Mouse (Mus musculus): ENCODE measurements around the gene Shb. TPM values are rescaled to one million over a fixed set of nuclear protein-coding genes. Genes with fewer than 3 reads are reported as not detected.
A peak's percentile ranks its signal among the peaks of the same experiment; 100 is the strongest.

Gene Shb
- polyA plus RNA-seq, 1 experiment from 2014 or later, result 10.3 TPM

DNA sequence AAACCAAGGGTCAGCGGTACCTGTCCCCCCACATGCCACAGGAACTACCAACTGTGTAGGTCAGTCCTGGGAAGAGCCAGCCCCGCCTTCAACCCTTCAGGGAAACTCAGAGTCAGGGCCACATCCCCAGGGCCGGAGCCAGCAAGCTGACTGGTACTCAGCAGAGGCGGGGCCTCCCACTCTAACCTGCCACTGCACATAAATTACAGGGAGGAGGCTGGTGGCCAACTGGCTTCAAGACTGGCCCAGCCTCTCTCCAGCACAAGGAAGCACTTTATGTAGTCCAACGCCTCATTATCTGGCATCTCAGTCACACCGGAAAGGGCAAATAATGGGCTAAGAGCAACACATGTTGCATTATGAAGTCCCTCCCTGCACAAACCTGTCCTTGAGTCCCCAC, 22.1 kb downstream of the Shb start:
- 20% methylated on average over 6 of the region's 6 CpGs for WGBS
- no peaks in the 10 kb centered on the region for H3K9me3 ChIP-seq
- no peak overlapping the region for H3K9ac ChIP-seq
- 0 out of 2 replicates have a peak, but pooled peaks cover 6% of the 10 kb centered on the region for H3K27me3 ChIP-seq (replicated peaks)
- no peak overlapping the region for H3K27ac ChIP-seq
- ATAC-seq (ENCODE audit: low FRiP score, low read depth), result peak; percentile 51; the same call in 1 of the 2 replicates
- no peak overlapping the region for H3K4me2 ChIP-seq (replicated peaks)
- peaks cover 59% of the 10 kb centered on the region for H3K4me1 ChIP-seq
- H3K4me3 ChIP-seq, result no peak overlapping the region
- H3K36me3 ChIP-seq, result no peaks in the 10 kb centered on the region

DNA sequence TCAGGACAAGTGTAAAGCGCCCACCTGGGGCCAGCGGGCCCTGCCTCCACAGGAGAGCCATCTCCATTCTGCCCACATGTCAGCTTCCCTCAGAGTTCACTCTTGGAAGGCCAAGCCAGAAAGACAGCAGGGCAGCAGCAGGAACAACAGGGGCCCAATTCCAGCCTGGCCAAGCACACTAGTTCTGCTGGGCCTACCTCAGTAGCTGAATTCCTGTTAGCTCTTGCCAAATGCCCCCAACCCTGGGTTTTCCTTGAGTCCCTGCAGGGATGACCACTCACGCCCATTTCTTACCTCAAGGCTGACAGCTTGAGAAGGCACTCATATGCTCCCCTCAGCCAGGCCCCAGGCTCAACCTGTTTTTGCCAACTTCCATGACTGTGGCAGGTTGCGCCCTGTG, 22.9 kb downstream of the Shb start:
- 82% methylated on average over 4 of the region's 4 CpGs for WGBS
- Histone ChIP-seq H3K36me3 (no peaks in the 10 kb centered on the region), H3K9ac (no peak overlapping the region), H3K9me3 (no peaks in the 10 kb centered on the region), H3K4me1 (peaks cover 52% of the 10 kb centered on the region), H3K4me3 (no peak overlapping the region), H3K27ac (no peak overlapping the region), H3K4me2 (replicated peaks) (no peak overlapping the region), H3K27me3 (replicated peaks) (peaks cover 6% of the 10 kb centered on the region; the same call in 1 of the 2 replicates)
- ATAC-seq (ENCODE audit: low FRiP score, low read depth), result no peak

DNA sequence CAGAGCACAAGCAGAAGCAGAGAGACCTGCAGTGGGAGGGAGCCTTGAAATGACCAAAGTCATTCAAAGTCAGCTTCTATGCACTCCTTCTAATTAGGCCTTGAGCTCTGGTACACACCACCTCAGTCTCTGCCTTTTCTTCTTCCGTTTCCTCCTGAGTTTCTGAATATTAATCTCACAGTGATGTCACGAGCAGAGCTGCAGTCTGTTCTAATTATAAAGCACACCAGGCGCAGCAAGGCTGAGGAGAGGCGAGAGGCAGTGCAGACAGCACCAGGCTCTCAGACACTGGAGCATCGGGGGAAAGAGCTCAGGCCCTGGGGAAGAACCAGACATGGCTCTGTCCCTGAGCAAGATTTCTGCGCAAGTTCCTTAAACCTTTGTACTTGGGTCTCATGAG, 23.8 kb downstream of the Shb start:
- Histone ChIP-seq H3K27ac (no peak overlapping the region), H3K4me3 (no peak overlapping the region), H3K4me1 (peaks cover 46% of the 10 kb centered on the region), H3K9me3 (no peaks in the 10 kb centered on the region), H3K36me3 (no peaks in the 10 kb centered on the region), H3K4me2 (replicated peaks) (no peak overlapping the region), H3K9ac (no peak overlapping the region), H3K27me3 (replicated peaks) (peaks cover 6% of the 10 kb centered on the region; the same call in 1 of the 2 replicates)
- no peak for ATAC-seq (ENCODE audit: low FRiP score, low read depth)
- WGBS, result 66% methylated on average over 6 of the region's 6 CpGs

DNA sequence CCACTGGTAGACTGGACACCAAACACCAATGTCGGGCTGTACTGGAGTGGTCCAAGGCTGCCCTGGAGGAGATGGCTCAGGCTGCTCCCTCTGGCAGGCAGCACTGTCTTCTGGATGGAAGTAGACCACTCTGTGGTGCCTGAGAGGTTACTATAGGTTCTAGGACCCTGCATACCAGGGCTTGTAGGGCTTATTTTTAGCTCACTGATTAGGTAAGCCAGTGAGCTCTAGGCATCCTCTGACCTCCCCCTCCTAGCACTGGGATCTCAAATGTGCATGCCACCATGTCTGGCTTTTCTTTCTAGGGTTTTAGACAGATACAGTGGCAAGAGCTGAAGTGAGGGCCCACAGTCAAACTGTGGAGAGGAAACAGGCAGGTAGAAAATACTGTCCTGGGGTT, 24.8 kb downstream of the Shb start:
- Histone ChIP-seq H3K27ac (no peak overlapping the region), H3K4me2 (replicated peaks) (no peak overlapping the region), H3K9ac (no peak overlapping the region), H3K4me1 (peaks cover 43% of the 10 kb centered on the region), H3K4me3 (no peak overlapping the region), H3K27me3 (replicated peaks) (peaks cover under 1% of the 10 kb centered on the region; the same call in 1 of the 2 replicates), H3K9me3 (no peaks in the 10 kb centered on the region), H3K36me3 (no peaks in the 10 kb centered on the region)
- no peak for ATAC-seq (ENCODE audit: low FRiP score, low read depth)
- 86% methylated on average over 1 of the region's 1 CpGs for WGBS

DNA sequence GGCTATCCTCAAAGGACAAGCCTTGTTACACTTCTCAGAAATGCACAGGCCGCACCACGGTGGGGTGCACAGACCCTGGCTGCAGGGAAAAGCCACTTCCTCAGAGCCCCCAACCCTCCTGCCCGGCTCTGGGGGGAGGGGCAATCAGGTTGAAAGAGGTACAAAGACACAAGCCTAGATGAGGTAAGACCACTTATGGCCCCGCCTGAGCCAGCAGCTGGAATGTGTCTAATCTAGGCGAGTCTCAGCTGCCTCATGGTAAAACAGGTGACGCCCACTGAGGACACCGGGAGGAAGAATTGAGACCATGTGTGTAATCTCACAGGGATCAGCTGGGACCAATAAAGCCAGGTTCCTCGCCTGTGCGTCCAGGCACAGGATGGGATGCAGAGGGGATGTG, 25.2 kb downstream of the Shb start:
- WGBS, result 42% methylated on average over 9 of the region's 9 CpGs
- H3K4me3 ChIP-seq, result no peak overlapping the region
- no peak overlapping the region for H3K27ac ChIP-seq
- H3K4me1 ChIP-seq, result peaks cover 43% of the 10 kb centered on the region
- H3K9ac ChIP-seq, result no peak overlapping the region
- H3K27me3 ChIP-seq (replicated peaks), result no peaks in the 10 kb centered on the region; the same call in 1 of the 2 replicates
- no peak for ATAC-seq (ENCODE audit: low FRiP score, low read depth)
- H3K4me2 ChIP-seq (replicated peaks), result no peak overlapping the region
- H3K36me3 ChIP-seq, result no peaks in the 10 kb centered on the region
- H3K9me3 ChIP-seq, result no peaks in the 10 kb centered on the region

DNA sequence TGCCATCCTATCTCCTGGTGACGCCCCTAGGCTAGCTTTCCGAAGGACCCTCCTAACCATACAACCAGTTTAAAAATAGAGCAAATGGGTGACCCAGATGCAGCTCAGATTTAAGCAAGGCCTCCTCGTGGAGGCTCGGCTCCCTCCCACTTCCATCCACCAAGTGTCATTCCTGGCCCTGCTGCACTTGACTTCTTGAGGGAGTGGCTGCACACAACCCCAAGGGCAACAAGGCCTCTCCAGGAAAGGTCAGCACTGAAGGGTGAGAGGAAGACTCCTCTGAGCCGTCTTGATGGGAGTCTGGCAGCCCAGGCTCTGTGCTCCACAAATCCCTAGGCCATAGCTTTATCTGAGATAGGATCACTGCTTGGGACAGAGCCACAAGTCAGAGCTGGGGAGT, 25.7 kb downstream of the Shb start:
- no peak for ATAC-seq (ENCODE audit: low FRiP score, low read depth)
- H3K27me3 ChIP-seq (replicated peaks), result no peaks in the 10 kb centered on the region; the same call in 1 of the 2 replicates
- no peaks in the 10 kb centered on the region for H3K9me3 ChIP-seq
- 65% methylated on average over 5 of the region's 5 CpGs for WGBS
- no peak overlapping the region for H3K4me2 ChIP-seq (replicated peaks)
- no peak overlapping the region for H3K27ac ChIP-seq
- peaks cover 43% of the 10 kb centered on the region for H3K4me1 ChIP-seq
- no peaks in the 10 kb centered on the region for H3K36me3 ChIP-seq
- H3K9ac ChIP-seq, result no peak overlapping the region
- H3K4me3 ChIP-seq, result no peak overlapping the region

DNA sequence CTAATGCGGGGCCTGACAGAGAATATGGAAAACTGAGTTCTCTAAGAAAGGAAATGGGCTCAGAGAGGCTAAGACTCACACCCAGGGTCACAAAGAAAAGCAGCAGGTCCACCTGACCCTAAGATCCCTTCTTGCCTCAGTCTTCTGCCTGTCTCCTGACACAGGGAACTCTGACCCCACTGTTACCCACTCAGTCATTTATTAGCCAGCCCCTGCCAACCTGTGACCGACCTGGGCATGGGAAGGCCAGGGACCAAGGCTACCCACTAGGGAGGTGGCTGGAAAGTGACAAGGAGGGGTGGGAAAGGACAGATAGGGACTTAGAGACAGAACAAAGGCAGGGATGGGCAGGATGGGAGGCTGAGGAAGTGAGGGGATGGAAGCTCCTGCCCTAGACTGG, 26.6 kb downstream of the Shb start:
- ATAC-seq (ENCODE audit: low FRiP score, low read depth), result no peak
- Histone ChIP-seq H3K4me3 (no peak overlapping the region), H3K27ac (no peak overlapping the region), H3K9me3 (no peaks in the 10 kb centered on the region), H3K4me2 (replicated peaks) (no peak overlapping the region), H3K36me3 (no peaks in the 10 kb centered on the region), H3K27me3 (replicated peaks) (no peaks in the 10 kb centered on the region; the same call in 1 of the 2 replicates), H3K4me1 (peaks cover 43% of the 10 kb centered on the region), H3K9ac (no peak overlapping the region)
- 87% methylated on average over 2 of the region's 2 CpGs for WGBS

DNA sequence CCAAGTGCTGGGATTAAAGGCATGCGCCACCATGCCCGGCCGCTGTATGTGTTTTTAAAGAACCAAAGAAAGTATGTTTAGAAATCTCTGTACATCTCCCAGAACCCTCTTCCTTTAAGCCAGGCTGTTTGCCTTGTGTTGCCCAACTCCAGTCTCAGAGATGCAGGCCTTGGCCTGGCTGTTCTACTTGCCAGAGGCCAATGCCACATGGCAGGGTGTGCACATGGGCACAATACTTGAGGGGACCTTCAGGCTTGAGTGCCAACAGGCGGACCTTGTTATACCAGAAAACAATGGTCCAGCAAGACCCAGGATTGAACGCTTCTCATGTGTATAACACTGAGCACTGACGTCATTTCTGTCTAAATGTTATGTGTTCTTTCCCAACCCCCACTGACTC, 27.1 kb downstream of the Shb start:
- H3K9me3 ChIP-seq, result no peaks in the 10 kb centered on the region
- no peak for ATAC-seq (ENCODE audit: low FRiP score, low read depth)
- no peak overlapping the region for H3K9ac ChIP-seq
- H3K4me3 ChIP-seq, result no peak overlapping the region
- WGBS, result 91% methylated on average over 6 of the region's 6 CpGs
- H3K4me1 ChIP-seq, result peaks cover 43% of the 10 kb centered on the region
- H3K4me2 ChIP-seq (replicated peaks), result no peak overlapping the region
- H3K27ac ChIP-seq, result no peak overlapping the region
- H3K27me3 ChIP-seq (replicated peaks), result no peaks in the 10 kb centered on the region; the same call in 1 of the 2 replicates
- no peaks in the 10 kb centered on the region for H3K36me3 ChIP-seq

DNA sequence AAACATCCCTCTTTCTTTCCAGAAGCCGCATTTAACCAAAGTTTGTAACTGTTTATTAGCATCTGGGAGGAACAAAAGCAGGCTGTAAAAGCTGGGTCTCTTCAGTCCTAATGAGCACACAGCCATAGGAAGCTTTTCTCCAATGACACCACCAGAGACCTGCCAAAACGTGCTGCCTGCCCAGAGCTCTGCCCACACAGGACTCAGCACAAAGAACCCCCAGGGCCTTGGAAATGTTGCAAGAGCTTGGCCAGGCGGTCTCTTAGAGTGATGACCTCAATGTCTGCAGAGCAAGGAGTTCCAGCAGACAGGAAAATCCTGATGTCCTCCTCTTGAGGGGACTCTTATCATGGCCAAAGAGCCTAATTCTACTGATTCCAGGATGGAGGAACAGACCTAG, 28.5 kb downstream of the Shb start:
- H3K9ac ChIP-seq, result no peak overlapping the region
- no peak overlapping the region for H3K27ac ChIP-seq
- 23% methylated on average over 3 of the region's 3 CpGs for WGBS
- H3K36me3 ChIP-seq, result no peaks in the 10 kb centered on the region
- no peak overlapping the region for H3K4me2 ChIP-seq (replicated peaks)
- H3K27me3 ChIP-seq (replicated peaks), result no peaks in the 10 kb centered on the region; the same call in 1 of the 2 replicates
- no peak overlapping the region for H3K4me3 ChIP-seq
- H3K4me1 ChIP-seq, result peaks cover 49% of the 10 kb centered on the region
- no peaks in the 10 kb centered on the region for H3K9me3 ChIP-seq
- ATAC-seq (ENCODE audit: low FRiP score, low read depth), result no peak

DNA sequence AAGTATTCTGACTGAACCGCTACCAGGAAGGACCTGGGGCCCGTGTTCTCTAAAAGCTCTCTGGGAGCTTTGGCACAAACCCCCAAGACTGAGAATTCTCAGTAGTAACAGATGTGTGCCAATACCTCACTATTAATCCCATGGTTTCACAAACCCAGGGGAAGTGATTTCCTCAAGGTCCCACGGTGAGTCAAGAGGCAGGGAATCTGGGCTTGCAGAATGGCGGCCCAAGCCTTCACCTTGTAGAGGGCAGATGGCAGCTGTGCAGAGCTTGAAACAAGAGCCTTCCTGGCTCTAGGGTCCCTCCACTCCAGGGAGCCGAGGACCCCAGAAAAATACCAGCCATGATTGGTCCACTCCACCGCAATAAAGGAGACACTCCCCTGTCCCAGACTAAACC, 28.9 kb downstream of the Shb start:
- Histone ChIP-seq H3K4me2 (replicated peaks) (no peak overlapping the region), H3K9ac (no peak overlapping the region), H3K4me1 (peaks cover 50% of the 10 kb centered on the region), H3K27ac (no peak overlapping the region), H3K9me3 (no peaks in the 10 kb centered on the region), H3K36me3 (no peaks in the 10 kb centered on the region), H3K27me3 (replicated peaks) (no peaks in the 10 kb centered on the region; the same call in 1 of the 2 replicates), H3K4me3 (no peak overlapping the region)
- ATAC-seq (ENCODE audit: low FRiP score, low read depth), result no peak
- 53% methylated on average over 6 of the region's 6 CpGs for WGBS

DNA sequence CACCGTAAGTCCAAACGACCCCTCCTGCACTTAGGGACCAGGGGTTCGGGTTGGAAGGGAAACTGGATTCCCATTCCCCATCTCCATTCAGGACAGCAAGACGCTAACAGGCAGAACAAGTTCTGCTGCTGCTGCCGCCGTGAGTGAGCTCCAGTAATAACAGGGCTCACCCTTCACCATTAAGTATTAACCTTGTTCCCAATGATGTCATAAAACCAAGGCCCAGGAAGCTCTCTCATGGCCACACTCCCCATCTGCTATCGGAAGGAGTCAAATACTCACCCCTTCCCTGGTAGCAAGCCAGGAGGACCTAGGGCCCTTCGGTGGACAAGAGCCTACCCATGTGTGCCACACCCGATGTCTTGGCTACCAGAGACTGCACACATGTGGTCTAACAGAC, 30.3 kb downstream of the Shb start:
- 74% methylated on average over 9 of the region's 9 CpGs for WGBS
- Histone ChIP-seq H3K27ac (no peak overlapping the region), H3K36me3 (no peaks in the 10 kb centered on the region), H3K4me3 (no peak overlapping the region), H3K27me3 (replicated peaks) (no peaks in the 10 kb centered on the region; the same call in 1 of the 2 replicates), H3K9ac (no peak overlapping the region), H3K9me3 (no peaks in the 10 kb centered on the region), H3K4me2 (replicated peaks) (no peak overlapping the region), H3K4me1 (peaks cover 52% of the 10 kb centered on the region)
- no peak for ATAC-seq (ENCODE audit: low FRiP score, low read depth)

DNA sequence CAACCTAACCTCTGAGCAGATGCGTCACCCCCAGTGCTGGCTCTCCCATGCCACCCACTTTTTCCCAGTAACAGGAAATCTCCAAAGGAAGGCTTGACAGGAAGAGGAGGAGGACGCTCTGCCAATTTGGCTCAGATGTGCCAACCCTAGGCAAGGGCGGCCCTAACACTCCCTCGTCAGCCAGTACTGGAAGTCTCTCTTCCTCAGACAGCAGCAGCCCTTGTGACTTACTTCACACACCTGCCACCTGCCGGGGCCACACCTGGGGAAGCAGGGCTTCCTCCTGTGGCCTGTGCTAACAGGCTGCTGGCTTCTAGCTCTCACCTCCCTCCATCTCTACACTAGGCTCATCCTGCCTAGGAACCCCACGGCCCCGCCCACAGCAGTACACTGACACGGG, 31.9 kb downstream of the Shb start:
- H3K4me1 ChIP-seq, result peaks cover 44% of the 10 kb centered on the region
- no peaks in the 10 kb centered on the region for H3K9me3 ChIP-seq
- no peak overlapping the region for H3K9ac ChIP-seq
- WGBS, result 67% methylated on average over 8 of the region's 8 CpGs
- H3K36me3 ChIP-seq, result no peaks in the 10 kb centered on the region
- ATAC-seq (ENCODE audit: low FRiP score, low read depth), result no peak
- no peak overlapping the region for H3K4me2 ChIP-seq (replicated peaks)
- H3K27ac ChIP-seq, result no peak overlapping the region
- no peak overlapping the region for H3K4me3 ChIP-seq
- H3K27me3 ChIP-seq (replicated peaks), result no peaks in the 10 kb centered on the region; the same call in 1 of the 2 replicates

DNA sequence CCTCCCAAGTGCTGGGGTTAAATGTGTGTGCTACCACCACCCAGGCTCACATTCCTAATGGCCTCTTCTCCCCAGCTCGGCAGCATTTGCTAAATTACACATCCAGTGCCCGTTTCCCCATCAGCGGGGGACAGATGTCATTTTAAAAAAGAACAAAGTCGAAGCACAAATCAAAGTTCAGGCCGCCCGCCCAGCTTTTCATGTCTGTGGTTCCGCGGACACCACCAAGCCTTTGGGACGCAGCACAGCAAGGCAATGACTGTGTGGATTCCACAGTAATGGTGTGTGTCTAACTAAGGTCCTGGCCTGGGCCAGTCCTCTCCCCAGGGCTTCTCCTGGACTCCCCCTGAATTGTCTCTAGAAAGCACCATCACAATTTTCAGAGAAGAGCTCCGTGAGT, 32.7 kb downstream of the Shb start:
- H3K9ac ChIP-seq, result no peak overlapping the region
- no peaks in the 10 kb centered on the region; the same call in 1 of the 2 replicates for H3K27me3 ChIP-seq (replicated peaks)
- ATAC-seq (ENCODE audit: low FRiP score, low read depth), result no peak
- 7% methylated on average over 10 of the region's 10 CpGs for WGBS
- H3K4me1 ChIP-seq, result peaks cover 52% of the 10 kb centered on the region
- no peak overlapping the region for H3K4me3 ChIP-seq
- no peaks in the 10 kb centered on the region for H3K9me3 ChIP-seq
- H3K27ac ChIP-seq, result no peak overlapping the region
- H3K36me3 ChIP-seq, result no peaks in the 10 kb centered on the region
- H3K4me2 ChIP-seq (replicated peaks), result peak overlapping the region; percentile 16; the same call in 1 of the 2 replicates
